Mouse (Mus musculus) kidney, adult 8-10 months (tissue): ENCODE data around the gene Nabp2.
A peak's percentile ranks its signal among the peaks of the same experiment; 100 is the strongest.

ENCODE experiments used
- DNase-seq, 2 experiments: peaks; one replicate each; pipeline ENCODE4 v3.0.0; 2022

The Nabp2 gene

DNA sequence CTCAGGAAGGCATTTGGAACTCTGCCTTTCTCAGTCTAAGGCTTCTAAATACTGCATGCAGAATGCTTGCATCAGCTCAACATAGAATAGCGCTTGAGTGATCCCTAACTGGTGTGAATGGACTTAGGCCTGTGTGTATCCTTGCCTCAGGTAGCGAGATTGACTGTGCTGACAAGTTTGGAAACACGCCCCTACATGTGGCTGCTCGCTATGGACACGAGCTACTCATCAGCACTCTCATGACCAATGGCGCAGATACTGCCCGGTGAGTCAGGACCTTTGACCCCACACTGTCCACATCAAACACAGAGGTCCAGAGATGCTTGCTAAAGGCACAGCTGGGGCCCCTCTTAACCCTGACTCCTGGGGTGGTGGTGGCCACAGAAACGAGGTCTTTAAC is 28.8 kb downstream of the Nabp2 start:
- no peak for DNase-seq

DNA sequence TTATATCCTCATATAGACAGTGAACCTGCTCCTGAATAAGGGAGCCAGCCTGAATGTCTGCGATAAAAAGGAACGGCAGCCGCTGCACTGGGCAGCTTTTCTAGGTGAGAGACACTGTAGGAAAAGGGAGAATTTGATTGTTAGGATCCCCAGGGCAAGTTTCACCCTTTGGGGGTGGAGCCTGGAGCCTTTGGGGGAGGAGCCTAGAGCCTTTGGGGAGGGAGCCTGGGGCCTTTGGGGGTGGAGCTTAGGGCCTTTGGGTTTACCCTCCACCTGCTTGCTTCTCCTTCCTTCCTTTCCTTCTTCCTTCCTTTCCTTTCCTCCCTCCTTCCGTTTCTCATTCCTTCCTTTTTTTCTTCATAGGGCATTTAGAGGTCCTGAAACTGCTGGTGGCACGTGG is 30.7 kb downstream of the Nabp2 start:
- DNase-seq, result peak in 1 of 2 experiments; percentile 56

DNA sequence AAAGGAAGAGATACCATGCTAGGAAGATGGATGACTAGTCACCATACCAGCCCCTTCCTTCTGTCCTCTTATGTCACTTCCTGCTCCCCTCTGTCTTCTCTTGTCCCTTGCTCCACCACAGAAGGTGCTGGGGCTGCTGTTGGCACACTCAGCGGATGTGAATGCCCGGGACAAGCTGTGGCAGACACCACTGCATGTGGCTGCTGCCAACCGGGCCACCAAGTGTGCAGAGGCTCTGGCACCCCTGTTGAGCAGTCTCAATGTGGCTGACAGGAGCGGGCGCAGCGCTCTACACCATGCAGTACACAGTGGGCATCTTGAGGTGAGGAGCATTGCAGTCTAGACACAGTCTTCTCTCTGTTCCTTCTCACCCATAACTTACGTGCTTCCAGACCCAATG is 32.0 kb downstream of the Nabp2 start:
- DNase-seq, result no peak

DNA sequence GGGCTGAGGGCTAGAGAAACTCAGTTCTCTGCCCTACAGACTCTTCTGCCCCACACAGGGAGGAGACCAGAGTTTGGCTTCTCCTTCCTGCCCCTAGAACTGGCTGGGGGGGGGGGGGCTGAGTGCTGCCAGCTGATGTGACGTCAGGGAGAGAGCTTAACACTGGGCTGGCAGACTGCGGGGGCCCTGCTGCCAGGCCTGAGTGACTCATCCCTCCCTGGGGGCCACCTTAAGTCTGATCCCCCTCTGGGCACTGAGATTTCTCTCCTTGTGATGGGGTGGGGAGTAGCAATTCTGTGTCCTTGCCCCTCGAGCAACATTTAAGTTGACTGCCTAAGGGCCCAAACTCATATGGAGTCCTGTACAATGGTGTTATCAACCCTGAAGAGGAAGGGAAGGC is 32.8 kb downstream of the Nabp2 start:
- no peak for DNase-seq

DNA sequence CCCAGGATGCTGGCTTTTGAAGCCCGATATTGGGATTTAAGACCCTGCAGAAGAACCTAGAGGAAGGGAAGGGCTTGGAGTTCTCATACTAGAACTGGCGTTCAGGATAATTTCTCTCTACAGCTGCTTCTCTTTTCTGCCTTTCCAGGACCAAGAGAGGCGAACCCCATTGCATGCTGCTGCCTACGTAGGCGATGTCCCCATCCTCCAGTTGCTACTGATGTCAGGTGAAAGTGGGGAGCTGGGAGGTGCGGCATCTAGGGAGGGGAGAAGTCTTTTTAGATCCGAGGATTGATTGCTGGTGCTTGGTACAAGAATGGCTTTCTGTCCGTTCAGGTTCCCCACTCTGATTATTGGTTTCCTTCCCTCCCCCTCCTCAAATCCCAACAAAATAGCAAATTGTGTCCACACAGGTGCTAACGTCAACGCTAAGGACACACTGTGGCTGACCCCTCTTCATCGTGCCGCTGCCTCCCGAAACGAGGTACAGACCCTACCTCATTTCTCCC is 33.3 kb downstream of the Nabp2 start:
- no peak for DNase-seq

DNA sequence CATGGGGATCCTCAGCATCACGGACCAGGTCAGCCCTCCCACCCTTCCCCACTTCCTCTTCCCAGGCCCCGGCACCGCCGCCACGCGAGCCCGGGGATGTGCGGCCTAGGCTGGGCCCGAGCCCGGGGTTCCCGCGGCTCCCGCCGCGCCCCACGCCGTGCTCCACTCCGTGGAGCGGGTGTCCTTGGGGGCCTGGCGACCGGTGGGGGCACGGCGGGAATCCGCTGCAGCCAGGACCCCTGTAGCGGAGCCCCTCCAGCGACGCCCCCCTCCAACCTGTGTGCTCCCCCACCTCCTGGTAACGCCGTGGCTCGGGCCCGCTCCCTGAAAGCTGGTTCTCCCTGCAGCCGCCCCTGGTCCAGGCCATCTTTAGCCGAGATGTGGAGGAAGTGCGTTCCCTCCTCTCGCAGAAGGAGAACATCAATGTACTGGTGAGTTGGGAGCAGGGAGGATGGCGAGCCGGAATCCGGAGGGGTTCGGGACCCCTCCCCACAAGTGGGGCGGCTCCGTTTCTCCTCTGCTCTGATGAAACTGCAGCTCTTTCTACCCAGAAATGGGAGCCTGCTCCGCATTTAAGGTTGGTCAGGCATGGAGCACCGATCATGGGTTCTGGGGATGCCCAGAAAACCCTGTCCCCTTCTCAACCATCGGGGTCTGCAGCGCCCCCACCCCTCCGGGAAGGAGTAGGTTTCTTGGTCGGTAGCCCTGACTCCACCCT is 33.9 kb downstream of the Nabp2 start:
- DNase-seq, result peak in 1 of 2 experiments; percentile 26

DNA sequence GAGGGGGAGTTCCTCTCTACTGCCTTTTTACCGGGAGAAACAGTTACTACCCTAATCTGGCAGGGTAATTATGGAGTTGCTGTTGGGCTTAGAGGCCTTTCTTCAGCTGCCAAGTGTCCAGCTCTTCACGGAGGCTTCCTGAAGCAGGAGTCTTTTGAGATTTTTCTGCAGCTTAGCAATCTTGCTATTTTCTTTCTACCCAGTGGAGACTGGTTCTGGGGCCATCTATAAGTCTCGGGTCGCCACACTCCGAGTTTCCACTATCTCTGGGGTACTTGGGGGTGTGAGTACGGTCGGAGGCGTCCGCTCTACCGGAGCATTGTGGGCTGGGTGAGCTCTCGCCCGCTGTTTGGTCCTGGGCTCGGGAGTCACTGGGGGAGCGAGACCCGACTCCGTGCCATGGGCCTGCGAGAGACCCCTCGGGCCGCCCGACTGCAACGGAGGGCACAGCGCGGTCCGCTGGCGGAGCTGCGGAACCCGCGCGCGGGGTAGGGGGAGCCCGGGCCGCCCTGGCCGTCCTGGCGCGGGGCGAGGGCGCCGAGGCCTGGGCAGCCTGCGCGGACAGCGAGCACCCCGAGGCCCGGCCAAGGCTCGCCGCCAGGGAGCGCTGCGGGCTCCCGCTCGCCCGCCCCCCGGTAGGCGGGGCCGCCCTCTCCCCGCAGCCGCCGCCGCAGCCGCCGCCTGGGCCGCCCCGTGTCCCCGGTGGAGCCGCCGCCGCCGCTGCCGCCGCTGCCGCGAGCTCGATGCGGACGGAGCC is 34.7 kb downstream of the Nabp2 start, which contains the start of gene Ankrd52:
Gene Ankrd52, plus strand, starts transcription at position 661 of the 757 bp plus-strand sequence.
- DNase-seq, result peak; percentile 77 to 84

DNA sequence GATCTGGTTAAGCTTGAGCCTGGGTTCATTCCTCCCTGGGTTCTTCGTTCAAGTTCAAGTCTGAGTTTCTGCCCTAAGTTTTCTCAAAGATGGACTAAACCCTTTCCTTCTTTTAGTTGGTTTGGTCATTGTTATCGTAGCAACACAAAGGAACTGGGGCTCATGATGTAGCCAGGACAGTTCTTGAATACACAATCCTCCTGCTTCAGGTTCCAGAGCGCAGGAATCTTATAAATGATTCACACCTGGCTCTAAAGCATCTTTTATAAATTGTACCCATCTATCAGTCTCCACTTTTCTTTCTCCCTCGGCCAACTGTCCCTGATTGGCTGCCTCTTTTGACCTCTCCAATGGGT is 35.2 kb downstream of the Nabp2 start:
- no peak for DNase-seq

DNA sequence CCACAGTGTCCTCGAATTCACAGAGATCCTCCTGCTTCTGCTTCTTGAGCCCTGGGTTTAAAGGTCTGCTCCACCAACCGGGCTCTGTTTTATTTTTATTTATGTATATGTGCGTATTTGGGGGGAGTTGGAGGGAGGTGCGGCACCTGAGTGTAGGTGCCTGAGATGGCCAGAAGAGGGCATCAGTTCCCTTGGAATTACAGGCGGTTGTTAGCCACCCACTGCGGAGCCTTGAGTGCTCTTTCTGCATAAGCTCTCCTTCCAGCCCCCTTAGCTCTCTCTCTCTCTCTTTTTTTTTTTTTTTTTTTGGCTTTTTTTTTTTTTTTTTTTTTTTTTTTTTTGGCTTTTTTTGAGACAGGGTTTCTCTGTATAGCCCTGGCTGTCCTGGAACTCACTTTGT is 36.9 kb downstream of the Nabp2 start:
- no peak for DNase-seq

DNA sequence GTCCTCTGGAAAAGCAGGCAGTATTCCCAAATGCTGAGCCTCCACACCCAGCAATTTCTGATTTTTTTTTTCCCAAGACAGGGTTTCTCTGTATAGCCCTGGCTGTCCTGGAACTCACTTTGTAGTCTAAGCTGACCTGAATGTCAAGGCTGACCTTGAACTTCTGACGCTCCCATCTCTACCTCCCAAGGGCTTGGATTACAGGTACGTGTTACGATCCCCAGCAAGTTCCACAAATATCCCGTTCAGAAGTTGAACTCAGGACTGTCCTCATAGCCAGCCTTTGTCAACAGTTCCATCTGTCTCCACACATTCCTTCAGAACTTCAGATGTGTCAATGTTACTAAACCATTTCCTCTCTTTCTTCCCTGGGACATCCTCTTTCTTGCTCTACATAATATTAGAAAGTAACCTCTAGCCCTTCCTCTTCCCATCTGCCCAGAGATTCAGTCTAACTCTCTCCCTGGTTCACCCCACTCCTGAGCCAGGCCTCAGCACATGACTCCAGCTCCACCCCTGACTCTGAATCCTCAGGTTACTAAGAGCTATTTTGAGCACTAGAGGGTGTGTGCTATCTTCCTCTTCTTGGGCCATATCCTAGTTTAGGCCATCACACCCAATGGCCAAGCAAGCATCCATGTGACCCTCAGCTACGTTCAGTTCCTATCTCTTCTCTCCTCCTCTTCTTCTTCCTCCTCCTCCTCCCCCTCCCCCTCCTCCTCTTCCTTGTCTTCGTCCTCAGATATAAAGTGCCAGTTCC is 38.1 kb downstream of the Nabp2 start:
- no peak for DNase-seq

DNA sequence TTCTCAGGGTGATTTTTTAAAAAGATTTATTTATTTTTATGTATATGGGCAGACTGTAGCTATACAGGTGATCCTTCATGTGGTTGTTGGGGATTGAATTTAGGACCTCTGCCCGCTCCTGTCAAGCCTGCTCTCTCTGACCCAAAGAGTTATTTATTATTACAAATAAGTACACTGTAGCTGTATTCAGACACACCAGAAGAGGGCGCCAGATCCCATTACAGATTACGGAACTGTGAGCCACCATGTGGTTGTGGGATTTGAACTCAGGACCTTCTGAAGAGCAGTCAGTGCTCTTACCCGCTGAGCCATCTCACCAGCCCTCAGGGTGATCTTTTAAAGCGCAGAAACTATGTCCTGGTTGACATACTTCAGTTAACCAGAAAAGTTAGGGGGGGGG is 39.1 kb downstream of the Nabp2 start:
- DNase-seq, result no peak

DNA sequence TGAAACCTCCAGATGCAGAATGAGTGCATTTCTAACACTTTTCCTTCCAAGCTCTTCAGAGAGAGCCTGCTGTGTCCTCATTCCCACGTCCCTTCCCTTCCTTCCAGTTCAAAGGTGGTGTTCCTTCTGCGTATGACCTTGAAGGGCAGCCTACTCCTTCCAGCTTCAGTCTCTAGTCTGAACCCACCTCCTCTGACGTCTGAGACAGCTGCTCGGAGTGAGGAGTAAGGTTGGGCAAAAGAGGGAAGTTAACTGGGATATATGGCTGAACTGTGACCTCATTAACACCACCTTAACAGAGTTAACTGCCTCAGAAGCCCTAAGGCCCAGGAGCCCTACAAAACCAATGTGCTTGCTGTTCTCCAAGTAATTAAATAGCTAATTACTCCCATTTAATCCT is 40.7 kb downstream of the Nabp2 start:
- DNase-seq, result no peak

DNA sequence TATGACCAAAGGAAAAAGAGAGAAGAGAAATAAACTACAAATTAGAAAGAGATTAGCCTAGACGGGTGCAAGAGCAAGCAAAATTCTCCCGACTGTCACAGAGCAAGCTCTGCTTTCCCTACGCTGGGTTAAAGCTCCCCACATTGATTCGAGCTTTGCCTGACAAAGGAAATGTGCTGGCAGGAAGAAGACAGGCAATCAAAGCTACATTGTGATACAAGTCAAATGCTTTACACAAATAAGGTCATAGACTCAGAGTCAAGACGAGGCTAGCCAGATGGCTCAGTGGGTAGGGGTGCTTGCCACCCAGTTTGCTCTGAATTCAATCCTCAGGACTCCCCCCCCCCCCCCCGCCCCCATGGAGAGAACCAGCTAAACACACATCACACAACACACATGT is 41.3 kb downstream of the Nabp2 start:
- no peak for DNase-seq

DNA sequence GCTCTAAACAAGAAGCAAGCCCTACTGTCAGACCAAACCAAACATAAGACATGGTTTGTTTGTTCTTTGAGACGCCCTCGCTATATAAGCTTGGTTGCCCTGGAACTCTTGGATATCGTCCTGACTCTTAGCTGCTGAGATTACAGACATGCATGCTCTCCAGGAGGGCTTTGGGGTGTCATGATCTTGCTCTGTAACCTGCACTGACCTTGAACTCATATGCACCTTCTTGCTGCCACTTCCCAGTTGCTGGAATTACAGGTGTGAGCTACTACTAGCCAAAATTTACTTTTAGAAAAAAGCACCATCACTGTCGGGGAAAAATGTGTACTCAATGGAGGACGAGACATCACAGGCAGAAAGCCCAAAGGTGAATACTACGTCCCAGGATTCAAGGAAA is 41.7 kb downstream of the Nabp2 start:
- no peak for DNase-seq

DNA sequence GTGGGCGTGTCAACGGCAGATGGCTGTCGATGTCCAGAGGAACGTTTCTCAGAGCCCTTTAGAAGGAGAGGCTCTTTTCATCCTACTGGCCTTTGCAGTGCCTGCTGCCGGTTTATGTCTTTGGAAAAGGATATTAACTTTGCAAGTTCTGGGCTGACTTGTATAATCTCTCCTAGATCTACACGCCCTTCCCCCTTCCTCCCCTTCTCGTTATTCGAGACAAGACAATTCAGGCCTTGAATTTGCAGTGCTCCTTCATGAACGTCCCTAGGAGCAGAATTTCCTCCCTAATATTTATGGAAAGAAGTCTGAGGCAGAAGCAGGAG is 42.1 kb downstream of the Nabp2 start:
- DNase-seq, result no peak

DNA sequence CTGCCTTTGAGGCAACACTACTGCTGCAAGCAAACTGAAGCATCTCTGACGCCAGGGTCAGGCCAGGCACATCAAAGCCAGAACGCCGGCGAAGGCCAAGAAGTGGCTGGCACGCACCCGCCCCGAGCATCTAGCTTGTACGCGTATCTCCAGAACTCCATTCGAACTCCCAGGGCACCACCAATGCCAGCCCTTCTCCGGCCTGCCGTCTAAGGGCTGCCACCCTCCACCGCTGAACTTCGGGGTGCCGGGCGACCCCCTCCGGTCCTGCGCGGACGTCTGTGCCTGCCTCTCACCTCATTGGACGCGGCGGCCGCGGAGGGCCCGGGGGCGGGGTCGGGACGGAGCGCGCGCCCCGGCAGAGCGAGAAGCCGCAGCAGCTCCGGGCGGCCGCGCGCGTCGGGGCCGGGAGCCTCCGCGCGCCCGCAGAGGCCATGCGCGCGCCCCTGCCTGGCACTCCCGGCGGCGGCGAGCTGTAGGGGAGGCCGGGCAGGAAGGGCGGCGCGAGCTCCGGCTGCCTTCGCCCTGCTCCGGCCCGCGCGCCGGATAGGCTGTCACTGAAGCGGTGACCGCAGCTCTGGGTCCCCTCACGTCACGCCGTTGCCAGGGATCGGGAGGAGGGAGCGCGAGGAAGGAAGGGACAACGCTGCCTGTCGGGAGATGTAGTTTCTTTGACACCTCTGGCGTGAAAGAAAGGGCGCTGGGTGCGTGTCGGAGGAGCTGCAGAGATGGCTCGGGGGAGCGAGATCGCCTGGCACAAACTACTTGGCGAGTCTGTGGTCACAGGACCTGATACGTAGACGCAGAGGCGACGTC is 42.7 kb downstream of the Nabp2 start, which contains the start of gene Coq10a:
Gene Coq10a, minus strand, starts transcription at position 596 of the 816 bp plus-strand sequence.
- peak; percentile 89 to 92 for DNase-seq

DNA sequence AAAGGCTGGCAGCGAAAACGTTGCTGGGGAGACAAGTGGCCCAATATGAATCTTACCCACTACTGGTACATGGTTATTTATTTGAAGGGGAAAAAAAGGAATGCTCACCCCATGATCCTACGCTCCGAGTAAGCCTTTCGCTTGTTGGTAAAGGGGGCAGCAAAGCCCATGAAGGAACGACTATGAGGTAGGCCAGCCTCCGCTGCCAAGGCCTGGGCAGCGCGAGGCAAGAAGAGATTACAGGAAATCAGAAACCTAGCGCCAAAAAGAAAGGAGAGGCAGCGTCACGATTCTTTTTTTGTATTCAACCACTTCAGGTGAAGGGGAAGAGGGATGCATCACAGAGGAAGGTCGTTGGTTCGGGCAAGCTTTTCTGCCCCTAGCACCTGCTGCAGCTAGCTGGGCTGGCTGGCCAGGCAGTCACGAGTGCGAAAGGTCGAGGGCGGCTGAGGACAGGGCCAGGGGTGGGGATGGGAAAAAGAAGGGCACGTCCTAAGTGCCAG is 43.3 kb downstream of the Nabp2 start:
- DNase-seq, result peak; percentile 82 to 87

DNA sequence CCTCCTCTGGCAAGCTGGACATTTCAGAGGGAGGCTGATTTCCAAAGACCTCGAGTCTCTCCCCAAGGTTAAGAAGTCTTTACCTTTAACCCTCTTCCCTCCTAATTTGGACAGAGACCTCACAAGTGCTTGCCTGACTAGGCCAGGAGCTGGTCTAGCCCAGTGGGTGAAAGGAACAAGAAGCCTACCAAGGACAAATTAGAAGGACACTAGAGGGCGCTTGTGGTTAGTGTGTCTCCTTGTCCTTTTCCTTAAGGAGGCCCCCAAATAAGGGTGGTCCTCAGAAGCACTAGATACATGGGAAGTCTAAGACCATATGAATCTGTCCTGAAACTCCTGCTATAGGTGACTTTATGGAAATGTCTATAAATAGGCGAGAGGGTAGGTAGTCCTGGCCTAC is 48.7 kb downstream of the Nabp2 start:
- DNase-seq, result peak in 1 of 2 experiments; percentile 40

DNA sequence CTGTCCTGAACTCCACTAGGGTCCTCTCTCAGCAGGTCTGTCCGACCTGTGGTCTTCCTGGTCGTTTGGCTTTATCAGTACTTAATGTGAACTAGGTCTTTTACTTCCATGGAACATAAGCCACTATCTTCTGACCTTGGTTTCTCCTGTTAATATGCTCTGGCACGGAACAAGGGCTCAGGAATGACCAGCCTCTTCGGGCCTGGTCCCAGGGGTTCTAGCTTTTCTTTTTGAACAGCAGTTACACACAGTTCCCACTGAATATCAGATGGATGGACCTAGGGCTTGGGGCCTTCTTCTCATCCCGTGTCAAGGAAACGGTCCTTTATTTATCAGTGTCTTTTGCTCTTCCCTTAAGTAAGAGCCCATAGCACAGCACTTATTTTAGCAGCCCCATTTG is 49.5 kb downstream of the Nabp2 start:
- DNase-seq, result no peak

DNA sequence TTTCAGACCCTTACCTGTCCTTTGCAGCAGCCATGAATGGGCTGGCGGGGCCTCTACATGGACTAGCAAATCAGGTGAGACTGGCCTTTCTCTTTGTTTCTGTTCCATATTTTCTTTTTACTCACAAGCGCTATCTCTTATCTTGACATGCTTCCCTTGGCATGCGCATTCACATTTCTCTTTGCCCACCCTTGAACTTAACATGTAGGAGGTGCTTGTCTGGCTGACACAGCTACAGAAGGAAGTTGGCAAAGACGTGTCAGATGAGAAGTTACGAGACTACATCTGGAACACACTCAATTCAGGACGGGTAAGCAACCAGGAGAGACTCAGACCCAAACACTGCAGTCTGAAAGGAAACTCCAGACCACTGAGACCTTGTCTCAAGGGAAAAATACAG is 52.1 kb downstream of the Nabp2 start:
- DNase-seq, result no peak

DNA sequence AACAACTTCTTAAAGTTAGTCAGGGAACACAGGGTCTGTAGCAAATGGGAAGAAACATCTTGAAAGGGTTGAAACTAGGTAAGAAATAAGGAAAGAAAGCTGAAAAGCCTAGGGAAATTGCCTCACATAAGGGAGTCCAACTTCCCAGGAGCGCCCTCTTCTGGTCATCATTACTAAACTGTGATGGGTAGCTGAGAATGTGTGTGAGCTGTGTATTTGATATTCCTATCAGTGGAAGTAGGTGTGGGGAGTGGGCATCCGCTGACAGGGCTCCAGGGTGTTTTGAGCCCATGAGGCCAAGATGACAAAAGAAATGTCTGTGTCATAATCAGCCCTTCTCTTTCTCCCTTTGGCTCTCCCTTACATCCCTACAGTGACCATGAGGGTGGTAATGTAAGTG is 52.5 kb downstream of the Nabp2 start:
- DNase-seq, result peak; percentile 30 to 61
